Mouse (Mus musculus) common myeloid progenitor, adult 5-6 weeks (primary cell): Measurements from ENCODE around the gene Pdpn. TPM values are rescaled to one million over a fixed set of nuclear protein-coding genes. Genes with fewer than 3 reads are reported as not detected.
A peak's percentile ranks its signal among the peaks of the same experiment; 100 is the strongest.

ENCODE experiments used
- ATAC-seq: replicated peaks from 2 replicates; pipeline ENCODE4 v1.8.0; 2016; ENCODE audit warnings: low read depth, mild to moderate bottlenecking, moderate TSS enrichment, inconsistent platforms; ENCODE audit not compliant: poor library complexity, severe bottlenecking
- total RNA-seq: library from RNA; stranded (forward); fragments of 200-1000, 187-1606 nt; gene quantifications from 2 replicates; pipeline ENCODE4 v1.2.3, GENCODE M21; 2017

Gene Pdpn
- total RNA-seq, 1 experiment from 2014 or later, result not detected

GRCm38 (mm10) chr4:143253356-143253755 lies 46.0 kb downstream of the Pdpn start:
- no peak for ATAC-seq

- 0 out of 2 replicates have a peak, but pooled peaks have one; percentile 54 for ATAC-seq
These were observed 51.3 kb downstream of the Pdpn start for GRCm38 (mm10) chr4:143248050-143248449.

- no peak for ATAC-seq
These were observed 58.1 kb downstream of the Pdpn start for GRCm38 (mm10) chr4:143241294-143241693.

- peak; percentile 79 for ATAC-seq
These were observed 59.7 kb downstream of the Pdpn start for GRCm38 (mm10) chr4:143239615-143240201.

GRCm38 (mm10) chr4:143239117-143239516 lies 60.2 kb downstream of the Pdpn start:
- peak; percentile 74 for ATAC-seq

- peak; percentile 42 for ATAC-seq
These were observed 60.9 kb downstream of the Pdpn start for GRCm38 (mm10) chr4:143238241-143239031.

- no peak for ATAC-seq
These were observed 67.5 kb downstream of the Pdpn start for GRCm38 (mm10) chr4:143231790-143232422.

- no peak for ATAC-seq
These were observed 68.3 kb downstream of the Pdpn start for GRCm38 (mm10) chr4:143231110-143231509.

- no peak for ATAC-seq
These were observed 71.4 kb downstream of the Pdpn start for GRCm38 (mm10) chr4:143227976-143228375.

GRCm38 (mm10) chr4:143225886-143226285 lies 73.5 kb downstream of the Pdpn start:
- no peak for ATAC-seq

GRCm38 (mm10) chr4:143219316-143219751 lies 80.0 kb downstream of the Pdpn start:
- ATAC-seq, result peak; percentile 70

- no peak for ATAC-seq
These were observed 80.5 kb downstream of the Pdpn start for GRCm38 (mm10) chr4:143218858-143219257.

Other genes starting within 250 kb of the Pdpn start
- 10.1 and 15.4 TPM in 2 replicates for gene Prdm2, start 86.6 kb downstream of the Pdpn start, total RNA-seq
- not detected in 2 replicates for gene Lrrc38, start 50.2 kb upstream of the Pdpn start, total RNA-seq
- not detected in 2 replicates for gene Pramel1, start 94.9 kb upstream of the Pdpn start, total RNA-seq
- 7.0 and 19.9 TPM in 2 replicates for gene Pramef8, start 112.9 kb upstream of the Pdpn start, total RNA-seq
- not detected in 2 replicates for gene Oog4, start 150.8 kb upstream of the Pdpn start, total RNA-seq
- not detected in 2 replicates for gene Gm13043, start 211.8 kb upstream of the Pdpn start, total RNA-seq
- gene Gm13040, start 236.4 kb upstream of the Pdpn start, total RNA-seq, result not detected in 2 replicates